Mouse (Mus musculus): ENCODE data around the gene Cd68.
A peak's percentile ranks its signal among the peaks of the same experiment; 100 is the strongest.

The Cd68 gene

DNA sequence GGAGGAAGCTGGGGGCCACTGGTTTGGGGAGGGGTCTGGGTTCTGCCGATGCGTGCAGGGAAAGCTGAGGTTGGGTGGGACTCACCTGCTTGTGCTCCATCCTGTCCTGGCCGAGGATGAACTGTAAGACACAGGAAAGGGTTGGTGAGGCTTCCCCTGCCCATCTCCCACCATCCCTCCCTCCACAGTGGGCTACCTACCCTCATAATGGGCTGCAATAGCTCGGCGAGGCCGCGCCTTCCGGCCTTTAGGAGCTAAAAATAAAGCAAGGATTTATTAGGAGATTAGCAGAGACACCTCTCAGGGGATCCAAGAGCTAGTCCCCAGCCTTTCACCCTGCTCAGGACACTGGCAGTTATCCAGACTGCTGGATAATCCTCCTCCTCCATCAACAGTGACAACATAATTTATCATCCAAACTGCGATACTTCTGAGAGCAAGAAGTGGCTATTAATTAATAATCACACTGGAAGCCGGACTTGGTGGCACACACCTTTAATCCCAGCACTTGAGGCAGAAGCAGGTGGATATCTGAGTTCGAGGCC is 27.5 kb upstream of the Cd68 start:
- DNase-seq = no peak

DNA sequence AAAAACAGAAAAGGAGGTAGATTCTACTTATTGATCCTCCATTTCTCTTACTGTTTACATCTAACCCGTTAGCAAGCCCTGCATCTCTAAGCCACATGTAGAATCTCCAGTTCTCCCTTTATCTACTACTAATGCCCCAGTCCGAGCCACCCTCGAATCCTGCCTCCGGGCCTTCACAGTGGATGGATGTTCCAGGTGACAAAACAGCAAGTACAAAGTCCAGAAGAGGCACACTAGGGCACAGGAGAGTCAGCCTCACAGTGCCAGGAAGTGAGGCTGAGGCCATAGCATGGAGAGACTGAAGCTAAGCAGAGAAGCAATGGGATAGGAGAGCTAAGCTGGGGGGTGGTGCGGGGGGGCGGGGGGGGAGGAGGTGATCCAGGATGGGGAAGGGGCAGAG is 26.9 kb upstream of the Cd68 start:
- DNase-seq = no peak

DNA sequence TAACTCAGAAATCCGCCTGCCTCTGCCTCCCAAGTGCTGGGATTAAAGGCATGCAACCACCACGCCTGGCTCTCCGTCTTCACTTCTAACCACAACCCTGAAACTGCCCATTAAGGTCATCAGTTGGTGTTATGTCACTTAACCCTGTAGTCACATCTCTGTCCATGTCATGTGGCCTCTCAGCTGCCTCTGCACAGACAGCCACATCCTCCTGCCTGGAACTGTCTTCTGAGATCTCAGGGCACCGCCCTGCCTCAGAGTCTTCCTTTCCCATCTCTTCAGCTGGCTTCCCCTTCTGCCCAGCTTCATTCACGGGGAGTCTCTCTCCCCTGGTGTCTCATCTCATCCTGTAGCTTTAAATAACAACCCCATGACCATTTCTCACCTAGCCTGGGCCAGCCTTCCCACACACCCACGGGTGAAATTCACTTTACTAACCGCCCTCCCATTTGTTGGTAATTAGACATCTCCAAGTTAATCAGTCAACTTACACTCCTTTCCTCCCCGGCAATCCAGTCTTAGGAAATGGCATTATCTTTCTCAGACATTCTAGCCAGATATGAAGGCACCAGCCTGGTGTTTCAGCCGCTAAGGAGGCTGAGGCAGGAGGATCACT is 26.4 kb upstream of the Cd68 start:
- DNase-seq = no peak

DNA sequence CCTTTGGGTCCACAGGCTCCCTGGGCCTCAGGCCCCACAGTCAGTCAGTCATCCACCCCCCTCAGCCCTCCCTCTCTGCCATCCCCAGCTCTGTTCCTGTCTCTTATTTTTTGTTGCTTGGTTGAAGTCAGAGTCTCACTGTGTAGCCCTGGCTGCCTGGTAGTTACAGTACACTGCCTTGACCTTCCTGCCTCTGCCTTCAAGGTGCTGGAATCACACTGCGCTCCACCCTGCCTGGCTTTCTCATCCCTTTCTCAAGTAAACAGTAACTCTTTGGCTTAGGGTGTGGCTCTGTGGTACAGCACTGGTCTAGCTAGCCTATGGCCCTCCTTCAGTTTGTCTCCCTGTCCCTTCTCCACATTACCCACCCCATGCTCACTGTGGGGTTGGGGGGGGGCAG is 23.9 kb upstream of the Cd68 start:
- no peak for DNase-seq

DNA sequence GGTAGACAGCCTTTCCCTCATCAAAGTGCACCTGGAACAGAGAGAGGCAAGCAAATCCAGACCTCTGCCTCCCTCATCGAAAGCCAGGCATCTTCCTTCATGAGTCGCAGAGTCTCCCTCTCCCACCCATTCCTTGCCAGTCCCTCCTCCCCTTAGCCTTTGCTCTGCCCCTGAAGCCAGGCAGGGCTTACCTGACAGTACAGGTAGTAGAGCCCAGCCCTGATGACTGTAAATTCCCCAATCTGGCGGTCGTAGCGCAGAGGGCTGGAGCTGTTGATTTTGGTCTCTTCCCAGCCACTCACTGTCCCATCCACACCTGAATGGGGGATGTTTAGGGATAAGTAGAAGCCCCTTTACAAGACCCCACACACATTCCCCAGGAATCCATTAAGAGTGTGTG is 21.1 kb upstream of the Cd68 start:
- DNase-seq = no peak

DNA sequence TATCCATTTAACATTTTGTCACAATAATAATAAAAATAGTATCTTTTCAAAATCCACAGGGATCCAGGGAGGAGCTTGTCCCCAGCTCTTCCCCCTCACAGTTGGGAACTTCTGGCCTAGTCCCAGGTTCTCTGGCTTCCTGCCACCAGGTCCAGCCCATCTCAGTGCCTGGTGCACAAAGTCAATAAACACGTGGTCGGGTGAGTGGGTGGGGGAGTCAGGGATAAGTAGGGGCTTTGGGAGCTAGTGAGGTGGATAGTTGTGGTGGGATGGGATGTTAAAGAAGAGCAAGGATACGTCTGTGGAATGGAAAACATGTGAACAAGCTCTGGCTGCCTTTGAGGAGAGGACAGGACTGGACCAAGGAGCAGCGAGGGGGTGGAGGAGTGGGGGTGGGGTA is 20.4 kb upstream of the Cd68 start:
- no peak for DNase-seq

DNA sequence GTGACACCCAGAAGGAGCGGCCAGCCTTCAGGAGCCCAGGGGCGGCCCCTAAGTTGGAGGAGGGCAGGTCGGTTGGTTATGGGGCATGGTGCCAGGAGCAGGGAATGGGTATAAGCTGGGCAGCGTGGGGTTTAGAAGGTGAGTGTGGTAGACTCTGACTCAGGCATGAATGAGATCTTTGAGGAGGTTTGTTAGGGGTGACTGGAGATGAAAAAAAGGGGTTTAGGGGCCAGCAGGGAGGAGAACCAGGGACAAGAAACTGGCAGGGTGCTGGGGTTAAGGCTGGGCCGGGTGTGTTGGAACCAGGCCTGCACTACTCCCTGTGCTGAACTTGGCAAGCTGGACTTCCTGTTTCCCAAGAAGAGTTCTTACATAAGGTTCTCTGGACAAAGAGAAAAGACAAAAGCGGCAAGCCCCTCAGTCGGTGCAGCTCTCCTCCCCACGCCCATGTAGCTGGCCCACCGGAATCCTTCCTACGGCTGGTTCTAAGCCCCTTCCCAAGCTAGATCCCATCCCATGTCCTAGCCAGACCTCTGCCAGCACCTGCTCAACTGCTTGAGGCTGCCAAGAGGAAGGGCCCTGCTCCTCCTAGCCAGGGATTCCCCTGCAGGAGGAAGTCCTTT is 19.7 kb upstream of the Cd68 start, which contains the start of gene Tnfsf13:
Gene Tnfsf13 (minus strand): TSS at position 259 of the 623 bp plus-strand sequence.
- DNase-seq = no peak

DNA sequence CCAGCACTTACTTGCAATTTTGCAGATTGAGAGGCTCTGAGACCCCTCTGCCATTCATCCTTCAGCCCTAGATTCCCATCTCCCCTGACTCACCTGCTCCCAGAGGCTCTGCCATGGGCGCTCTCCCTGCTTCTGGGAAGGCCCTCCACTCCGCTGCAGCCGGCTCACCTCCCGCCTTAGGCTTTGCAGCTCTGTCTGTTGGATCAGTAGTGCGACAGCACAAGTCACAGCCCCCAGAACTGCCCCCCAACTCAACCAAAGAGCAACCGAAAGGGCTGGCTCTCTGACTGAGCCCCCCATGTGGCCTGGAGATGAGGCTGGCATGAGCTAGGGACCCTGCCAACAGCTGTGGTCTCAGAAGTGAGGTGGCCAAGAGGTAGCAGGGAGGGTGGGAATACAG is 19.0 kb upstream of the Cd68 start:
- no peak for DNase-seq

DNA sequence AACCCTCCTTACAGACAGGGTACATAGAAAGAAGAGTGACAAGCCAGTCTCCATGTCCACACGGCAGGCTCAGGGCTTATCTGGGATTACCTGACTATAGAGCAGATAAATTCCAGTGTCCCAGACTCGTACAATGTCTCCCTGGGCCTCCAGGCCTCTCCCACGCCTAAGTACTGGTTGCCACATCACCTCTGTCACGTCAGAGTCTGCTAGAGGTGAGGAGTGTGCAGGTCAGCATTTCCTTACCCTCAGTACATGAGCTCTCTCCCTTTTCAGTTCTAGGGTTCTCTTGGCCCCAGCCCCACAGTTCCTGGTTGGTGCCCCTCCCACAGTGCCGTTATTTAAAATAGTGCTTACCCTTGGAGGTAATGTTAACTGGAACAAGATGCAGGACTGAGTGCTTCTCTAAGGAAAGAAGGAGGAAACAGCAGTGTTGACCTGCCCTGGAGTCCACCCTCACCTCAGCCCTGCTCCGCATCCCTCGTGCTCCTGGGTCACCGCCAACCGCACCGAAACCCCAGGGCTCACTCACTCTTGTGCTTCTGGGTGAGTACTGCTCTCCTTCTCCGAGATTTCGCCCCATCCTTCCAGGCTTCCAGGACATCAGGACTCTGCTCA is 18.3 kb upstream of the Cd68 start:
- no peak for DNase-seq

DNA sequence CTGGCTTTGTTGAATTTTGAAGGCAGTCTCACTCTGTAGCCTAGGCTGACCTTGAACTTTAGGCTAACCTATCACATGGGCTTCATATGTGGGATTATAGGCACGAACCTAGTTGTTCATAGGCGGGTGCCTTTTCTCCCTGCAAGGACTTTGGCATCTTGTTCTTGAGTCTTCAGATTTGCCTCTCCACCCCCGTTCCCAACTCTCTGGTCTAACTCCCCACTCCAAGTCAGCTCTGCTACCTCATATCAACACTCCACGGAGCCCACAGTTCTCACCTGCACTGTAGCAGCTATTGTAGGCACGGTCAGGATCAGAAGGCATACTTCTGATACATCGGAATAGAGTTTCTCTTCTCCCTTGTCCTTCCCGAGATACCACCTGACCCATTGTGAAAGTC is 17.6 kb upstream of the Cd68 start:
- DNase-seq = no peak

DNA sequence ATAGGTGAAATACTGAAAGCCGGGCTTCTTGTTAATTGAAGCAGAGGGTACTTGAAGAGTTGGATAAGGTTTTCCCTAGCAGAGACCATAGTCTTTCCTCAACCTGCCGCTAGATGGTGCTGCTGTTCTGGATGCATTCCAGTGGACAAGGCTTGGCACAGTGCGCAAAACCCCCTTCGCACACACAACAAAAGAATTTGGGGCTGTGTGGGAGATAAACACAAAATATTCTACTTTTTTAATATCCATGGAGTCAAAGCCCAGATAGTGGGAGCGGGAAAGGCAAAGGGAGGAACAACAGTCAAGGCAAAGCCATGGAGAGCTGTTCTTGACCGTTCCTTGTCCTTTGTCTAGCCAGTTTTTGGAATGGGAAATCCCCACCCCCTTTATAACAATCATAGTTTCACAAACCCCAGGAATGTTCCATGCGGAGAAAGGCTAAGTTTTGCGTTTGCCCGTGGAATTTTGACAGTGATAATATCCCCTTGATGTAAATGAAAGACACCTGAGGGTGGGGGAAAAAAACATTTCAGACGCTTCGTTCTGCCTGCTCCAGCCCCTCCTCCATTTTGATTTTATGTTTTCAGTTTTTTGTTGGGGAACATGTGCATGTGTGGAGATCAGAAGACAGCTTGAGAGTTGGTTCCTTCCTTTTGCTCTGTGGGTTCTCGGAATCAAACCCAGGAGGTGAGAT is 17.0 kb upstream of the Cd68 start:
- DNase-seq = peak; percentile 88 to 89

DNA sequence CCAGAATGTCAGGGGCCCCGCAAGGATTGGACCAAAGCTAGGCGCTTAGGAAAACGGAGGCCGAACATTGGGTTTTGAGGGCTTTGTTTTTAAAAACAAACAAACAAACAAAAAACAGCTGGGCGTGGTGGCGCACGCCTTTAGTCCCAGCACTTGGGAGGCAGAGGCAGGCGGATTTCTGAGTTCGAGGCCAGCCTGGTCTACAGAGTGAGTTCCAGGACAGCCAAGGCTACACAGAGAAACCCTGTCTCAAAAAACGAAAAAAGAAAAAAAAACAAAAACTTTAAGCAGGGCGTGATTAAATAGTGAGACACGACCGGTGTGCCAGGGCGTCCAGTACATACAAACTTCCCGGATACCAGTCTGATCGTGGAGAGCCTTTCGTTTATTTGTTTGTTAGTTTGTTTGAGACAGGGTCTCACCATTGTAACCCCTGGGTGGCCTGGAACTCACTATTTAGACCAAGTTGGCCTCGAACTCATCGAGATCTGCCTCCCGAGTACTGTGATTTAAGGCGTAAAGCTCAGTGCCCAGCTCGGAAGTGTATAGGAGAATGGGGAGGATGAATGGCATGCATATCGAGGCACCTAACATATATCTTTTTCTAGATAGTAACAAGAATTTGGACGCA is 16.4 kb upstream of the Cd68 start:
- no peak for DNase-seq

DNA sequence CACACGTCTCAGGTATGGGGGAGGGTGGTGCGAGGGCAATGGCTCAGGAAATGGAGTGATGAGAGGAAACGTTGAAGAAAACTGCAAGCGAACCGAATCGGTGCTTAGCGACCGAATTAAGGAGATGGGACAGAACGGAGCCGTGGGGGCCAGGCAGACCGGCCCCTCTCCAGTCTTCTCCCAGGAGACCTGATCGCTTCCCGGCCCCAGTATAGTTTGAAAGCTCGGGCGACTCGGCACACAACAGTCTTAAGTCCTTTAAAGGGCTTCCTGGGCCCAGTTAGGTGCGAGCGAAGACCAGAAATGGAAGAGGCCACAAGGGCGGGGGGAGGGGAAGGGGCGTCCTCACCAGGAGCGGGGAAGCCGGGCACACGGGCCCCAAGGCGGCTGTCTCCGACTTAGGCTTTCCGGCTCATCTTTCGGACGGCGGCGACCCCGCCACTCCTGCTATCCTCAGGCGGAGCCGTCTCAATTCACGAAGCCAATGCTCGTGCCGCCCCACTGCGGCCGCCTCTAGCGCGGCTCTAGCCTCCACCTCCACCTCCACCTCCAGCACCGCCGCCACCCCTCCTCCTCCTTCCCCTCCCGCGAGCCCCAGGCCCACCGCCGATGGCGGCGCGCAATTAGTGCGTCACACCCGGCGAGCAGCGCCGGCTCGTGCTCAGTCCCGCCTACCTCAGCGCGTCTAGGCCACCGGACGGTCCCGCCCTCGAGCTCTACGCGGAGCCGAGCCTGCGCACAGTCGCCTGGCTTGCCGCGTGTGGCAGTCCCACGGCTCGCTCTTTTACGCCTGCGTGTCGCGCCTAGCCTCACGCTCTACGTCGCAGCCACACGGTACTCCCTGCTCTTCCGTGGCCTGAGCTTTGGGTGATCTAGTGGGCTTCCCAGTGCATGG is 15.6 kb upstream of the Cd68 start, which contains the start of gene Senp3:
Gene Senp3 (minus strand): TSS at position 771 of the 895 bp plus-strand sequence.
- DNase-seq = peak; percentile 96 to 97

DNA sequence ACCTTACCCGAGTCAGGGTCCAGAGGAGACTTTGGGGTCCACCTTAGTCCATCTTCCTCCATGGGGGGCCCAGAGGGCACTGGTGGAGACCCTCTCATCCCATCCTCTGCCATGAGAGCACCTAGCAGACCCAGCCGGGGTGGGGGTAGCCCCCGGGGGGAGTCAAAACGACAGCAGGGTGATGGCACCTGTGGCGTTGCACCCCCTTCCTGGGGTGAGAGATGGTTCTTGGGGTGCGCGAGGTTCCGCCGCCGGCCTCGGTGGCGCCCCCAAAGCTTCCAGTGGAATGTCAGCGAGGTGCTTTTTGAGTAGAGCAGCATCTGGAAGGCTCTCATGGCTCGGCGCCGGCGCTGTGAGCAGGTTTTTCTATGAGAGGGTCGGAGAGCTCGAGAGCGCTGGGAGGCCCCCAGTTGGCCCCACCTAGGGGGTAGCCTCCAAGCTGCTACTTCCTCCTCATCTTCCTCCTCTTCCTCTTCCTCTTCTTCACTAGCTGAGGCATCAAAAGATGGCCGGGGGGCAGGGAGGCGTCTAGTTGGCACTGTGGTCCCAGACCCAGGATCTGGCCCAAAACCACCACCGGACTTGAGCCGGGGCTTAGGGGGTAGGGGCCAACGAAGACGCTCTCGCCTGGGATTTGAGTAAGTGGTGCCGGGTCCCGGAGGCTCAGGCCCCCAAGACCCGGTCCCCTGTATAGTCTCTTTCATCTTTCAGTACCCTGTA is 14.3 kb upstream of the Cd68 start:
- no peak for DNase-seq

DNA sequence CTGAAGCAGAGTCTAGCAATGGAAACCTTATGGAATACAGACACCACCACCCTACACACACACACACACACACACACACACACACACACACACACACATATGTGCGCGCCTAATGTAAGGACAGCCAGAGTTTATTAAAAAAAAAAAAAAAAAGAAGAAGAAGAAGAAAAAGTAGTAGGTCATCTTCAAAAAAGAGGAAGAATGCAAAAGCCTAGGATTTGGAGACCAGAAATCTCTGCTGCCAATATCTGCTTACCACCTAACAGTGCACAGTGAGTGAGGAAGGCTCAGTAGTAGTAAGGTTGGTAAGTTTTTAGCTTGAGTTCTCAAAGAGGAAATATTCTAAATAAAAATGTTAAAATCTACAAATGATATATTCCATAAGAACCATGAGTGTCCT is 13.2 kb upstream of the Cd68 start:
- DNase-seq = no peak

DNA sequence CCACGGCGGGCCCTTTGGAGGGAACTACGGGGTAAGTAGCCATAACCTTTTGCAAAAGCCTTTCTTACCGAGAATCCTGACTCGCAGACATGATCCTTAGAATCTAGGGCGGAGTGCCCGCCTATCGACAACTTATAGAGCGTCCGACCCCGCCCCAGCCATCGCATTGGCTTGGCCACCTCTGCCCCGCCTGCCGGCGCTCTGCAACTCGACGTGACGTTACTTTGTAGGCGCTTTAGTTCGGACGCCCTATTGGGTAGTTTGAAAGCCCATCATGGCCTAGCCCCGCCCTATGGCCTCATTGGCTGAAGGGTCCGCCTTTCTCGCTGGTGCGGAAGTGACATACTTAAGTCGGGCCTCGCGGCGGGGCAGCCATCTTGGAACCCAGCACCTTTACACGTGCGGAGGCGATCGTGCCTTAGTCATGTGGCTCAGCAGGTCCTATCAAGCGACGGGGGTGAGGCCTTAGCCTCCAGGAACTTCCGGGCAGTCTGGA is 6.3 kb upstream of the Cd68 start, which contains the start of gene Eif4a1:
Gene Eif4a1 (minus strand): TSS at position 213 of the 496 bp plus-strand sequence.
- DNase-seq = peak; percentile 97 to 99

DNA sequence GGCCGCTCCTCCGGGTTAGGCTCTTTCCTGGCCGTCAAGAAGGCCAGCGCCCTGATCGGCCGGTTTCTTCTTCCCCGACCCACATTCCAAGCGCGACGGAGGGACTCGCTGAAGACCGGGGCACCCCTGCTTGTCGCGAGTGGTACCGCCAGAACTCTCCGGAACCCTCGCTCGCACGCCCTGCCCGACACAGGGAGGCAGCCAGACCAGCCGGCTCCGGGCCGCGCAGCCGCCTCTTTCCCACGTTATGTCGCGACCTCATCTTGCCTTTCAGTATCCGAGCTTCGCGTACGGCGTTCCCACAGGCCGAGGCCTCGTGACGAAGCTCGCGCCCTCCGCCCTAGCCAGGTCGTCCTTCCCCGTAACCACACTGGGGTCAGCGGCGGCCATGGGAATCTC is 5.8 kb upstream of the Cd68 start:
- DNase-seq = no peak

DNA sequence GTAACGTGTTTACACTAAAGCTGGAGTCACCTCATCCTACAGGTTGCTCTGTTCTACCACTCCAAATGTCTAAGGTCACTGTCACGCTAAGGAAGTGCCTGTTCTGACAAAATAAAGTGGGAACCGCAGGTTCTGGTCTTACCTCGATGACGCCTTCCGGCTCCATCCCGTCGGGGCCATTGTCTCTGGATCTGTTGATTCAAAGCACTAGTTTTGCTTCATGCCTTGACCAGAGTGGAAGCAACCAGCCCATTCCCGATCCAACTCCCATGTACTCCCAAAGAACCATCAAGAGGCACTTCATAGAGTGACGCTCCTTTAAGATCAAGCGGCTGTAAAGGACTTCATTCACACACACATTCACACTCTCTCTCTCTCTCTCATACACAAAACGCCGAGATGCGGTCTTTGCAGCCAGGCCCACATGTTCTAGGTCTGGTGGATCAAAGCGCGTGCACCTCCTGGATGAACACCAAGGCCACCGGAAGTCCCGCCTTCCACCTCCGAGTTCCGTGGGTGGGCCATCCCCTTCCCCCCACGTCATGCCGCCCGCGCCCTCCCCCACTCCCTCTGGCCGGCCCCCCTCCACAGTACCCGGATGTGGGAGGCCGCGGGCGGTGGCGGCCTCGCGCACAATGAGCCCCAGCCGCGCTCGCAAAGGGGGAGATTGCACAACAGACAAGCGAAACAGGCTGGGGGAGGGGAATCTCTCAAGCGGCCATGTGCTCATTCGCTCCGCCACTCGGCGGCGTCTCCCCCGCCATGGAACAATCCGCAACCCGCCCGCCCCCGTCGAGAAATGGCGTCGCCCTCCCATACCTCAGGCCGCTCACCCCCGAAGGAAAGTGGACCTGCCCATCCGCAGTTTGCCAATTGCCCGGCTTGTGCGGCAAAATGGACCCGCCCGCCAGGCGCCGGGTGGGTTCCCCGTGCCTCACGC is 5.1 kb upstream of the Cd68 start:
- DNase-seq = peak; percentile 97 to 98

DNA sequence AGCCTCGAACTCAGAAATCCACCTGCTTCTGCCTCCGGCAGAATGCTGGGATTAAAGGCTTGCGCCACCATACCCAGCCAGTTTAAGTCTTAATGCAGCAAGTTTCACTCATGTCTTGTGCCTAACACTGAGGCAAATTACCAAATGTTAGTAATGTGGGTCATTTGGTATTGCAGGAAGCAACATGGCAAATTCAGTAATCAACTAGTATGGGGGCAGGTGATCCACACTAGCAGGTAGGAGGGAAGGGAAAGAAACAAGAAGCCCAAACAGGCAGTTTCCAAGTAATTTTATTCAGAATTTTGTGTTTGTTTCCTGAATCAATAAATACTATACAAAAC is 682 bp upstream of the Cd68 start:
- no peak for DNase-seq

DNA sequence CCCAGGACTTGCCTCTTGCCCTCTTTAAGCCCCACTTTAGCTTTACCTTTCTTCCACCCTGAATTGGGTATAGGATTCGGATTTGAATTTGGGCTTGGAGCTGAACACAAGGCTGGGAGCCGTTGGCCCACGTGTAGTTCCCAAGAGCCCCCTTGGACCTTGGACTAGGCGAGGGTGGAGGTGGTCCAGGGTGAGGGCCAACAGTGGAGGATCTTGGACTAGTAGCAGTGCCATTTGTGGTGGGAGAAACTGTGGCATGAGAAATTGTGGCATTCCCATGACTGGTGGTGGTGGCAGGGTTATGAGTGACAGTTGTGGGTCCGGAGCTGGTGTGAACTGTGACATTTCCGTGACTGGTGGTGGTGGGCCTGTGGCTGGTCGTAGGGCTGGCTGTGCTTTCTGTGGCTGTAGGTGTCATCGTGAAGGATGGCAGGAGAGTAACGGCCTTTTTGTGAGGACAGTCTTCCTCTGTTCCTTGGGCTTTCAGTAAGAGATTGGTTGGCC is 444 bp downstream of the Cd68 start:
- DNase-seq = no peak
